Mouse (Mus musculus): Measurements from ENCODE around the gene Gm11639. TPM values are rescaled to one million over a fixed set of nuclear protein-coding genes. Genes with fewer than 3 reads are reported as not detected.

Gm11639 gene
- total RNA-seq, 2 experiments from 2014 or later: not detected

DNA sequence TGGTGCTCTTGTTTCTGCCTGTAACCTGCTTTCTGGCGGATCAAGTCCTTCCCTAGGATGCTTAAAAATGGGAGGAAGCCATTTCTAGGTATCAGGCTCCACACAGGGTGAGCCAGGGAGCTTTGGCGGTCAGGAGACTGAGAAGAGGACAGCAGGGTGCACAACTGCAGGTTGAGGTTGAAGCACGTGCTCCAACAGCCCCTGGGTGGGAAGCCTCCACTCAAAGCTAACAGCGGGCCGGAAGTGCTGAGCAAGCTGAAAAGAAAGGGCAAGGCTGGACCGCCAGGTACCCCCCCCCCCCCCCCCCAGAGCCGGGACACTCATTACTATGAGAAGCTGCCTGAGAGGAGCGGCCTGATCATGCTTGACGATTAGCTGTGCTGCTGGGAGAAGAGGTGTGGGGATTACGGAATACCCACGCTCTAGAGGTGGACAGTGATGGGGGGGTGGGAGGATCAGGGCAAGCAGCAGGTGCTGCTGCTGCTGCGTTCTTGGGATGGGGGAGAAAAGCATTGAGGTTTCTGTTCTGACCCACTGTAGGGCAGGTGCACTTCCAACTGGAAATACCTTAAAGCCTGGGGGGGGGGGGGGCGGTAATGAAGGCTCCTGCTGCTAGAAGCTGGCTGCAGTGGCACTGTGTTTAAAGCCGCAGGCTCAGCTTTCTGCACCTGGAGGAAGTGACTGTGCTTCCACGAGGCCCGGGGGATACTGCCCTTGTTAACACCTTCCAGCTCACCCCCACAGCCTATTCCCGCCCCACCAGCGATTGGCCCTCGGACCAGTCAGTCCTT lies 465.9 kb downstream of the Gm11639 start:
- ATAC-seq (ENCODE audit: poor library complexity, severe bottlenecking): no peak

DNA sequence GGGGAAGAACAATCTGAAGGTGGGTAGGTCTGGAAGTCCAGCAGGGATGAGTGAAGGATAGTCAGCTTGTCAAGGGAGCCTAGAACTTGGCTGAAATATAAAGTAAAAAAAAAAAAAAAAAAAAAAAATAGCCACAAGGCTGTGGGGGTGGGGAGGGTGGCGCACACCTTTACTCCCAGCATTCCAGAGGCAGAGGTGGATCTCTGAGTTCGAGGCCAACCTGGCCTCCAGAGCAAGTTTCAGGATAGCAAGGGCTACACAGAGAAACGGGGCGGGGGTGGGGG lies 466.5 kb downstream of the Gm11639 start:
- ATAC-seq (ENCODE audit: poor library complexity, severe bottlenecking): no peak

DNA sequence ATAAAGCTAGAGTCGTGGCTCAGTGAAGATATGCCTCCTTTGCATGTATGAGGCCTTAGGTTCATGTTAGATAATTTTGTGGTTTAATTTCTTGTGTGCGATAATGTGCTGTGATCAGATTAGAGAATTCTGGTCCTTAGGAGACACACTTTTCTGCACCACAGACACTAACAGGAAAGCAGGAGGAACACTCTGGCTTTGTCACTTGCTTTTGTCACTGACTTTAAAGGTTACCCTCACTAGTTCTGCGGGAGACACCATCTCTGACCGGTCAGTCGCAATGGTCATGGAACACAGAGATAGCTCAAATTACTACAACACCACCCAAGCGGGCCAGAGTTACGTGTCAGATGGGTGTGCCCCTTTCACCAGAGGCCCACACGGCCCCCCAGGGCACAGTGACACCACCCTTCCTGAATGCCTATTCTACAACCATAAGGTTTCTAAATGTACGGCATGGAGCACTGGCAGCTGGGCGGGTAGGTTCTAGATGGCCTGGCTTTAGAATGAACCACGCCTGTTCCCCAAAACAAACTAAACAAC lies 466.9 kb downstream of the Gm11639 start:
- peak; percentile 38 for ATAC-seq (ENCODE audit: poor library complexity, severe bottlenecking)

DNA sequence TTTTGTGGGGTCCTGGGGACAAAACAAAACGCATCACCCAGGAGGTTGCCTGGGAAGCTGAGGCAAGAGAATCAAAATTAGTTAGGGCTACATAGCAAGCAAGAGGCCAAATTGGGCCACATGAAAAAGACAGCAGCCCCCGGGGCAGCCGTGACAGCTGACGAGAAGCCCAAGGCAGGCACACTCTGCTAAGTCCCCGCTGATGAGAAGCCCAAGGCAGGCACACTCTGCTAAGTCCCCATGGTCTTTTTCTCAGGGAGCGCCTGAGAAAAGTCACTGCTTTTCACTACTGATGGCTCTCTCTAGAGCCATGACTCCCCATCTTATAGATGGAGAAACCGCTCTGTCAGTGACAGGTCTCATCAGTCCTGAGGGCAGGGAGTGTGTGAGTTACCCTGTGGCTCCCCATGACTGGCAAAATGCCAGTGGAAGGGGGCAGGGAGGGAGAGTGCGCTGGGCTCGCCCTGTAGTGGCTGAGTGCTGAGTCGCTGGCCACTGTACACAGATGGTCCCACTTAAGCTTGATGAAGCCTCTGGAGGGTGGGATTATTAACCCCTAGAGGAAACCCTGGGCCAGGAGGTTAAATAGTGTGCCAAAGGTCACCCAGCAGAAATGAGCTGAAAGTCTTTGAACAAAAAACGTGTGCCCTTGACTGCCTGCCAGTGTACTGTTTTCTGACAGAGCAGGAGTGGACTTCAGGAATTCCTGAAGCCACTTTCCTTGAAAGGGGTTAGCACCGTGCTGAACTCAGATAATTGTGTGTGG lies 467.7 kb downstream of the Gm11639 start:
- ATAC-seq (ENCODE audit: poor library complexity, severe bottlenecking): no peak

DNA sequence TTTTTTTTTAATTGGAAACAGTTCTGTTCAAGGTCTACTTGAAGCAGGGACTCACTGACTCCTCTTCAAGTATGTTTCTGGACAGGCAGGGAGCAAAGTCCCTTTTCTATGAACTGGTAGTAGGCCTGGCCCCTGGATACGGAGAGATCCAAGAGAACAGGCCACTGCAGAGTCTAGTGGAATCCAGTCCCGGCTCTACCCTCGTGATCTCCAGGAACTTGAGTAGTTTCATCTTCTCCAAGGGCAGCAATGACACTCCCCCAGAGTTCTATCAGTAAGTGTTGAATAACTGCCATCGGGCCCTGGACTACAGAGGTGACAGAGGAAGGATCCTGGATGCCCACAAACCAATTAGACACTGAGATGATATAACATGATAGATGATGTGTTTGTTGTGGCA lies 470.4 kb downstream of the Gm11639 start:
- ATAC-seq (ENCODE audit: poor library complexity, severe bottlenecking): no peak

DNA sequence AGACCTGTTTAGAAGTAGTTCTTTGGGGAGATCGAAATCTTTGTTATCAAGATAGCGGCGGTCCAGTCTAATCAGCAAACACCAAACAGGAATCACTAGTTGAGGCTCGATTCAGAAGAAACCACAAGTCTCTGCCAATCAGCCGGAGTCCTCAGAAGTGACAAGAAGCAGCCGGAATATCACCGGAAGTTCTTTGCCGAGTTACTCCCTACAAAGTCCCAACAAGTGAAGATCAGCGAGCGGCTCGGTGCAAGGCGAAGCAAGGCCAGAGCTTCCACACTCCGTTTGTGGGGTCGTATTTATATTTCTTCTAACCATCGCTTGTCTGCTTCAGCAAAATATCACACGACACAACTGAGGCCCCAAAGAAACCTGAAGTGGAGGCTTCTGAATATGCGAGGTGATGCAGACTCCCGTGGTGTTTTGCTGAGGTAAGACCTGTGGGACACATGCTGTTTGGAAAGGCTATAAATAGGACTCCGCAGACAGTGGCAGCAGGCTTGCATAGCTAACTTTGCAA lies 471.3 kb downstream of the Gm11639 start:
- no peak for ATAC-seq (ENCODE audit: poor library complexity, severe bottlenecking)

DNA sequence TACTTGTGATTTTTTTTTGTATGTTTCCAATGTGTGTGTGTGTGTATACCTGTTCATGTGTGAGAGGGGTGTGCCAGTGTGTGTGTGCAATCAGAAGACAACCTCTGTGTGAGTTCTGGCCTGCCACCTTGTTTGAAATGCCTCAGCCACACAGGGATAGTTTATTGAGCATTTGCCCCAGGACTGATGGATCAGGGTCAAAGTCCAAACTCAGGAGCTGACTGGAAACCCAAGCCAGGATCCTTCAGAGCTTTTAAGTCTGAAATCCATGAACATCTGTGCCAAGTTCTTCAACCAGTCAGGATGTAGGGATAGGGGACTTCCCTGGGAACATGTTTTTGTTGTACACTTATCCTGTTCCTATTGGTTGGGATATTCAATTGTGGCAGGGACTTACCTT lies 472.5 kb downstream of the Gm11639 start:
- ATAC-seq (ENCODE audit: poor library complexity, severe bottlenecking): no peak

DNA sequence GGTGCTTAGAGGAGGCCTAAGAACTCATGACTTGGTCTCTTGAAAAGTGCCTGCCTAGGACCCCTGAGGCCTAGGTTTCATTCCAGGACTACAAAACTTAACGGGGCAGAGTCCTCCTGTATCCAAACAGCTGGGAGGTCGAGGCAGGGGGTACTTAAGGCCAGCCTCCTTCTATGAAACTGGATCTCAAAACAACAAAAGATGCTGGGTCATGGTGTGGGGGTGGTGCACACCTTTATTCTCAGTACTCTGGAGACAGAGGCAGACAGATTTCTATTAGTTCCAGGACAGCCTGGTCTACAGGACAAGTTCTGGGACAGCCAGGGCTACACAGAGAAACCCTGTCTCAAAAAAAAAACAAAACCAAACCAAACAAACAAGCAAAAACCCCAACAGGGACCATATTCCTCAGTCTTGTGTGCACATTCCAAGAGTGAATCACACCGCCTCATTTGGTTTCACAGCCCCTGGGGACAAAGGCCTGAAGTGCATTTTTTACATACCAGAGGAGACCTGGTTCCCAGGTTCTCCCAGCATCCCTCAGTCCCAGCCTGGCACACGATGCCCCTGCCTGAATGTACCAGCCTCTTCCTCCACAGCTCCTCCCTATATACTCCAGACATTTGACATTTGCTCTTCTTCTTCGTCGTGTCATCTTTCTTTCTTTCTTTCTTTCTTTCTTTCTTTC lies 474.3 kb downstream of the Gm11639 start:
- no peak for ATAC-seq (ENCODE audit: poor library complexity, severe bottlenecking)

DNA sequence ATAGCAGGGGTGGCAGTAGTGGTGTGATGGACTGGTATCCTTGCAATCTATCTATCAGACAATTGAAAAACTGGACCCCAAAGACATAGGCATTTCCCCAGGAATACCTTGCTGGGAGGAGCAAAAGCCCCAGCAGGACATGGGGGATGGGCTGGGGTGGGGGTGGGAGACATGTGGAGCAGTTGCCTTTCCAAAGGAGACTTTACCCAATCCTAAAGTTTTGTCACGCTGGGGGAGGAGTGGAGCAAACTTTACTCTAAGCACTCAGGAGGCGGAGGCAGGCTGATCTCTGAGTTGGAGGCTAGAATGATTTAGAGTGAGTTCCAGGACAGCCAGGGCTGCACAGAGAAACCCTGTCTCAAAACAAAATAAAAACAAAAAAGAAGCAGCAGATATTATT lies 475.9 kb downstream of the Gm11639 start:
- ATAC-seq (ENCODE audit: poor library complexity, severe bottlenecking): no peak

DNA sequence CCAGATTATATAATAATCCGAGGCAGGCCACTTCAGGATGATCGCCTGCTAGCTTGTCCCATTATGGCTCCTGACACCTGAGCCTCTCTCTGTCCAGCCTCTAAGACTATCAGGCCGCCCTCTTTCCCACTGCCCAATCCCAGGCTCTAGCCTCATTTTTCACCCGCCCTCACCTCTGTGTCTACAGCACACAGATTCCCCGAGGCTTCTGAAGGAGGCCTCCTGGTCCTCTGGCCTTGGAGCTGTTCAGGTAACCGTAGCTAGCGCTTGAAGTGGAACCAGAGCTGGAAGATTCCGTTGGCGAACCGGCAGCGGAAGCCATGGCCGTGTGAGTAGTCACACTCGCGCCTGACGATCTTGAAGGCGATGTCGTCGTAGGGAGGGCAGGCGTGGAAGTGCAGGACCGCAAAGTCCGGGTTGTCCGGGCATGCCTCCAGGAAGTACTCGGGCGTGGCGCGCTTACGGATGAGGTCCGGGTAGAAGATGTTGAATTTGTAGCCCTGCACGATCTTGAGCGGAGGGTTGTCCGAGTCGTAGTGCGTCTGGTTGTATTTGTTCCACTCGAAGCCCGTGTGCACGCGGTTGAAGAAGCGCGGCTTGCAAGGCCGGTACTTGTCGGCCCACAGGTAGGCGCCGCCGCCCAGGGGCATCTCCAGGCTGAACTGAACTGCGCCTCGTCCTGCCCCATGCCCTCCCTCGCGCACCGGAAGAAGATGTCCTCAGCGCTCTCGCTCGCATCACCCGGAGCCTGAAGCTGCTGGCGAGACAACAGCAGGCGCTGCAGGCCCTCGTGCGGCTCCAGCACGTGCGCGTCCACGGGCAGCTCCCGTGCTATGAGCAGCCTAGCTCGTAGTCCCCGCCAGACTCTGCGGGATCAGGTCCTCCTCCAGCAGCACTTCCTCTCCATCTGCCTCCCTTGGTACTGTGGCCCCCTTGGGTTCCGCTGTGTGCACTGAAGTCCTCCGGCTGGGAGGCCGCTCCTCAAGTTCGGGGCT lies 479.3 kb downstream of the Gm11639 start:
- ATAC-seq (ENCODE audit: poor library complexity, severe bottlenecking): no peak

DNA sequence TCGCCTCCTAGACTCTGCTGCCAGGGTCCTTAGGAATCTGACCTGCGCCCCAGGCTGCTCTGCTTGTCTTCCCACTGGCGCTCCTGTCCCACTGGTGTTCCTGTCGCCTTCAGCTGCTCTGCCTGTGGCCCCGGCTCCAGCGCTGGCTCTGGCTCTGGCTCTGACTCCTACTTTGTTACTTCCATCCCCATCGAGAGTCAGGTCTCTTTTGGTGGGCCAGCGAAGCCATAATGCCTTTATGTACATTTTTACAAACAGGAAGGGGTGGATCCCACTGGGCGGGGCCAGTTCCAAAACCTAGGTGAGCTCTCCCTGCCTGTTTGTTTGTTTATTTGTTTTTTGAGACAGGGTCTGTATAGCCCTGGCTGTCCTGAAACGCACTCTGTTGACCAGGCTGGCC lies 481.3 kb downstream of the Gm11639 start:
- ATAC-seq (ENCODE audit: poor library complexity, severe bottlenecking): no peak

Other genes starting within 250 kb of the Gm11639 start
- 50.8 and 51.7 TPM in 2 replicates for gene Kansl1, start 216.8 kb upstream of the Gm11639 start, total RNA-seq (2015)
- gene Kansl1, start 216.8 kb upstream of the Gm11639 start, total RNA-seq (2017): 27.5 and 33.3 TPM in 2 replicates
- 49.4 and 51.3 TPM in 2 replicates for gene Cdc27, start 135.1 kb upstream of the Gm11639 start, total RNA-seq (2015)
- 45.1 and 52.1 TPM in 2 replicates for gene Cdc27, start 135.1 kb upstream of the Gm11639 start, total RNA-seq (2017)
- 0.11 TPM in 1 of 2 replicates, not detected in the other for gene Myl4, start 135.0 kb upstream of the Gm11639 start, total RNA-seq (2015)
- 0.08 TPM in 1 of 2 replicates, not detected in the other for gene Myl4, start 135.0 kb upstream of the Gm11639 start, total RNA-seq (2017)
- gene Itgb3, start 77.7 kb upstream of the Gm11639 start, total RNA-seq (2015): 7.1 and 8.6 TPM in 2 replicates
- gene Itgb3, start 77.7 kb upstream of the Gm11639 start, total RNA-seq (2017): 20.6 and 23.8 TPM in 2 replicates

Measured in megakaryocyte, adult 5-6 weeks (primary cell).